28 mouse cellular contexts compared by ENCODE assay signal in the genomic region with DNA sequence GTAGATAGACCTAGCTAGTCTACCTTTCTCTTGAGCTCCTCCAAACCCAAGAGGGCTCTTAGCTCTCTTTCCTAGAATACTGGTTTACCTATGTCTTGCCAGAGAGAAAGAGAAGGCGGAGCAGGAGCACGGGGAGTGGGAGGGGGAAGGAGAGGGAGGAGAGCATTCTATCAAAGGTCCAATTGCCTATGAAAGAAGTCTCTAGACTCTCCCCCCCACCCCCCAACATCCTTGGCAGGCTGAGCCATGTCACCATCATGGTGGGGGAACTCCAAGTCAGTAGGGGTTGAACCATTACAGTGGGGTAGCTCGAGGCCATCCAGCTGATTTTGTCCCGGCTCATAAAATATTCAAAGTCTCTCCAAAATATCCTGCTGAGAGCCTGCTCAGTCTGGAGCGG. TPM values are rescaled to one million over a fixed set of nuclear protein-coding genes. Genes with fewer than 3 reads are reported as not detected.
A peak's percentile ranks its signal among the peaks of the same experiment; 100 is the strongest.
DNase-seq lines count a peak whose midpoint lies in the region; ATAC-seq lines count a peak whose summit lies in the region.
"Had no signal": no experiment of that assay in that cellular context is flagged by ENCODE, and none has a peak within 500 bp of the region (broad histone marks: within the 10 kb centered on the region; RNA-seq: fewer than 3 reads in every experiment).

No protein-coding gene starts in this region.

- H3K4me3 ChIP-seq in heart, embryonic 13.5 days: no peak overlapping the region
- no peak overlapping the region for H3K4me3 ChIP-seq in forebrain, embryonic 16.5 days (replicated peaks; ENCODE audit: low read length)
- H3K4me3 ChIP-seq: forebrain, embryonic 10.5 days; forebrain, embryonic 13.5 days; gastrocnemius, adult 2 months; heart, embryonic 12.5 days; hindbrain, embryonic 10.5 days; hindbrain, embryonic 13.5 days; intestine, embryonic 15.5 days had no signal

- H3K27me3 ChIP-seq in heart, embryonic 13.5 days (replicated peaks): no peaks in the 10 kb centered on the region
- H3K27me3 ChIP-seq in forebrain, embryonic 16.5 days (replicated peaks; ENCODE audit: control insufficient read depth, insufficient read depth, low read length): no peaks in the 10 kb centered on the region
- H3K27me3 ChIP-seq: forebrain, embryonic 13.5 days; heart, embryonic 12.5 days; hindbrain, embryonic 13.5 days; intestine, embryonic 15.5 days had no signal

- no peak overlapping the region for H3K27ac ChIP-seq in heart, embryonic 13.5 days (replicated peaks)
- H3K27ac ChIP-seq in forebrain, embryonic 16.5 days (ENCODE audit: low read length): no peak overlapping the region
- H3K27ac ChIP-seq: forebrain, embryonic 10.5 days; forebrain, embryonic 13.5 days; gastrocnemius, adult 2 months; hindbrain, embryonic 10.5 days; hindbrain, embryonic 13.5 days; intestine, embryonic 15.5 days had no signal

- H3K36me3 ChIP-seq in heart, embryonic 13.5 days: no peaks in the 10 kb centered on the region
- no peaks in the 10 kb centered on the region for H3K36me3 ChIP-seq in forebrain, embryonic 16.5 days (ENCODE audit: control insufficient read depth, insufficient read depth)
- H3K36me3 ChIP-seq: forebrain, embryonic 10.5 days; G1E; heart, embryonic 12.5 days; hindbrain, embryonic 10.5 days; hindbrain, embryonic 13.5 days; intestine, embryonic 15.5 days had no signal

- WGBS in heart, embryonic 13.5 days: 47% methylated on average over 5 of the region's 5 CpGs
- 31% methylated on average over 5 of the region's 5 CpGs for WGBS in forebrain, embryonic 16.5 days

- no peak for DNase-seq in heart, postnatal 4 days
- peak; percentile 26 for DNase-seq in ES-CJ7 (ENCODE audit: low read depth, low spot score)
- peak; percentile 77 for DNase-seq in ZHBTc4 (ENCODE audit: low read depth, low spot score)
- no peak for DNase-seq in adrenal gland, postnatal 4 days (ENCODE audit: low spot score in 2 of 2)
- DNase-seq: adrenal gland, adult 8-10 months; adrenal gland, postnatal 25 days; B cell, adult 2 months; cerebellum, adult 18-20 months; cerebellum, adult 9-10 months; cerebellum, postnatal 14 days; forebrain, postnatal 0 days; gastrocnemius, adult 2 months; gastrocnemius, postnatal 14 days; heart, adult 11 months; heart, postnatal 14 days; kidney, adult 11 months had no signal

- no peaks in the 10 kb centered on the region for H3K9me3 ChIP-seq in heart, embryonic 13.5 days
- H3K9me3 ChIP-seq in forebrain, embryonic 16.5 days (ENCODE audit: control insufficient read depth, low read length): no peaks in the 10 kb centered on the region
- H3K9me3 ChIP-seq: forebrain, embryonic 10.5 days; G1E; hindbrain, embryonic 13.5 days; intestine, embryonic 15.5 days had no signal

- H3K4me1 ChIP-seq in heart, embryonic 13.5 days: no peaks in the 10 kb centered on the region
- H3K4me1 ChIP-seq in forebrain, embryonic 16.5 days (replicated peaks; ENCODE audit: control insufficient read depth, insufficient read depth, low read length): no peaks in the 10 kb centered on the region
- H3K4me1 ChIP-seq: forebrain, embryonic 13.5 days; heart, embryonic 12.5 days; hindbrain, embryonic 10.5 days; hindbrain, embryonic 13.5 days; intestine, embryonic 15.5 days had no signal

- 0 out of 2 replicates have a peak overlapping the region, but pooled peaks have one; percentile 44 for H3K4me2 ChIP-seq in heart, embryonic 13.5 days
- H3K4me2 ChIP-seq in forebrain, embryonic 16.5 days (ENCODE audit: low read length): no peak overlapping the region
- H3K4me2 ChIP-seq: forebrain, embryonic 13.5 days; hindbrain, embryonic 13.5 days; intestine, embryonic 15.5 days had no signal

- H3K9ac ChIP-seq in heart, embryonic 13.5 days: no peak overlapping the region
- H3K9ac ChIP-seq in forebrain, embryonic 16.5 days (replicated peaks; ENCODE audit: low read depth, low read length): no peak overlapping the region
- H3K9ac ChIP-seq: forebrain, embryonic 13.5 days; forebrain, postnatal 0 days; heart, embryonic 12.5 days; hindbrain, embryonic 13.5 days; intestine, embryonic 15.5 days had no signal

- ATAC-seq in heart, embryonic 13.5 days (ENCODE audit: extremely low read depth, insufficient number of reproducible peaks, low FRiP score, low TSS enrichment): no peak
- no peak for ATAC-seq in forebrain, embryonic 16.5 days
- ATAC-seq: activated CD4-positive, CD25-positive, alpha-beta regulatory T cell, adult 4 months; forebrain, embryonic 13.5 days; forebrain, postnatal 0 days; hindbrain, embryonic 16.5 days; intestine, embryonic 15.5 days; Patski had no signal

RNA-seq across cellular contexts. Expression of a gene that starts 22.1 kb away (rescaled TPM):
- polyA plus RNA-seq in heart, embryonic 13.5 days (2015; fragmentation: Nextera tagmentation; extraction: Ambion mirVana): 24.2 and 25.6 TPM in 2 replicates
- total RNA-seq in heart, postnatal 4 days (2021): 10 to 100 TPM; 47.5 to 48.2 TPM
- total RNA-seq in adrenal gland, postnatal 4 days (2021): 10 to 100 TPM; 70.1 to 76.8 TPM
- polyA plus RNA-seq in forebrain, embryonic 16.5 days (2015; fragmentation: Nextera tagmentation; extraction: Ambion mirVana): 32.4 and 33.5 TPM in 2 replicates

Comparison
In these comparisons a context has a peak if more than half of its experiments do, and no peak if none do; other contexts are left out.
1. DNase-seq: peak in ES-CJ7 (single experiment) and ZHBTc4 (single experiment); none in heart, postnatal 4 days (single experiment) and adrenal gland, postnatal 4 days (0 of 2).